Mouse (Mus musculus) midbrain, embryonic 12.5 days (tissue): ENCODE measurements around the gene Qprt. TPM values are rescaled to one million over a fixed set of nuclear protein-coding genes. Genes with fewer than 3 reads are reported as not detected.
"Not testable (repeated sequence)": the region's sequence is repeated elsewhere in the genome, so short reads cannot be mapped to it uniquely, and the experiment has no call there.

ENCODE experiments used
- ATAC-seq: fragments of 200-750 bp; cut with Nextera tagmentation; 2 replicates; pipeline ENCODE4 v1.8.0; 2017; ENCODE audit warnings: low read depth, moderate TSS enrichment, moderate library complexity; ENCODE audit not compliant: low FRiP score
- H3K27ac ChIP-seq: fragments of 300-500 bp; sonication (generic); replicated peaks from 2 replicates; pipeline ENCODE4 v1.5.1; 2016; ENCODE audit warnings: mild to moderate bottlenecking
- H3K27me3 ChIP-seq: fragments of 300-500 bp; sonication (generic); 2 replicates; pipeline ENCODE4 v1.6.1; 2016; ENCODE audit warnings: mild to moderate bottlenecking
- H3K36me3 ChIP-seq: fragments of 300-500 bp; sonication (generic); 2 replicates; pipeline ENCODE4 v1.6.1; 2016
- H3K4me1 ChIP-seq: fragments of 300-500 bp; sonication (generic); 2 replicates; pipeline ENCODE4 v1.6.1; 2016
- H3K4me2 ChIP-seq: fragments of 300-500 bp; sonication (generic); replicated peaks from 2 replicates; pipeline ENCODE4 v1.6.1; 2016; ENCODE audit warnings: mild to moderate bottlenecking, moderate library complexity
- H3K4me3 ChIP-seq: fragments of 300-500 bp; sonication (generic); 2 replicates; pipeline ENCODE4 v1.5.1; 2016; ENCODE audit warnings: mild to moderate bottlenecking
- H3K9ac ChIP-seq: fragments of 300-500 bp; sonication (generic); replicated peaks from 2 replicates; pipeline ENCODE4 v1.6.1; 2016; ENCODE audit warnings: mild to moderate bottlenecking, moderate library complexity
- H3K9me3 ChIP-seq: fragments of 300-500 bp; sonication (generic); 2 replicates; pipeline ENCODE4 v1.6.1; 2016; ENCODE audit warnings: mild to moderate bottlenecking
- WGBS: fragments of 180-500 bp; shearing (Covaris S2); methylation state at CpG from one replicate; pipeline ENCODE4 v1.1.7; 2016; 5-methylcytosine and 5-hydroxymethylcytosine counted together
- polyA plus RNA-seq: library from polyadenylated mRNA; unstranded; fragments of >200 nt; fragmentation: Nextera tagmentation; extraction: Ambion mirVana; gene quantifications from 2 replicates; pipeline ENCODE4 v1.2.1, GENCODE M21; 2016

Gene Qprt
- polyA plus RNA-seq, 1 experiment from 2014 or later: 2.5 TPM

- Histone ChIP-seq H3K9me3 (no peaks in the 10 kb centered on the region), H3K4me2 (peak overlapping the region; percentile 43), H3K27ac (no peak overlapping the region), H3K9ac (peak overlapping the region; percentile 34; the same call in 1 of the 2 replicates), H3K4me3 (peak overlapping the region; percentile 18; the same call in 1 of the 2 replicates), H3K4me1 (peaks cover 10% of the 10 kb centered on the region), H3K27me3 (no peaks in the 10 kb centered on the region), H3K36me3 (no peaks in the 10 kb centered on the region)
- WGBS: 21% methylated on average over 27 of the region's 27 CpGs
- no peak for ATAC-seq
These were observed 32.9 kb downstream of the Qprt start for GRCm38 (mm10) chr7:127088901-127089845.

DNA sequence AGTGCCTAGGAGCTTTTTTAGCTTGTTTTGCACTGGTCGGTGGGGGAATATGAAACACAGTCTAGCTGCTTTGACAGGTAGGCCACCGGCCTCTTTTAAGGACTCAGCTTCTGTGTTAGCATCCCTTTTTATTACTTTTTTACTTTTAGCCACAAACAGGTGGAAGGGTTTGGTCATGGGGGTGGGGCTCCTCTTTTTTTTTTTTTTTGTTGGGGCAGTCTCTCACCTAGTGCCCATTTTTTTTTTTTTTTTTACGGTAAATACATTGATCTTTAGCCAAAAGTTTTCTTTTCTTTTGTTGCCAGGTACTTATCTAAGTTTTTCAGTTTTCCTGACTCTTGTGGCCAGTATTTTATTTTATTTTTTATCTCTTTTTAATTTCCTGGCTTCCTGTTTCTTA, 33.9 kb downstream of the Qprt start:
- no peak overlapping the region for H3K4me3 ChIP-seq
- no peaks in the 10 kb centered on the region for H3K27me3 ChIP-seq
- no peaks in the 10 kb centered on the region for H3K36me3 ChIP-seq
- 91% methylated on average over 3 of the region's 3 CpGs for WGBS
- no peak overlapping the region for H3K9ac ChIP-seq
- H3K4me2 ChIP-seq: no peak overlapping the region
- no peak for ATAC-seq
- no peaks in the 10 kb centered on the region for H3K9me3 ChIP-seq
- H3K4me1 ChIP-seq: peaks cover 10% of the 10 kb centered on the region
- H3K27ac ChIP-seq: no peak overlapping the region

DNA sequence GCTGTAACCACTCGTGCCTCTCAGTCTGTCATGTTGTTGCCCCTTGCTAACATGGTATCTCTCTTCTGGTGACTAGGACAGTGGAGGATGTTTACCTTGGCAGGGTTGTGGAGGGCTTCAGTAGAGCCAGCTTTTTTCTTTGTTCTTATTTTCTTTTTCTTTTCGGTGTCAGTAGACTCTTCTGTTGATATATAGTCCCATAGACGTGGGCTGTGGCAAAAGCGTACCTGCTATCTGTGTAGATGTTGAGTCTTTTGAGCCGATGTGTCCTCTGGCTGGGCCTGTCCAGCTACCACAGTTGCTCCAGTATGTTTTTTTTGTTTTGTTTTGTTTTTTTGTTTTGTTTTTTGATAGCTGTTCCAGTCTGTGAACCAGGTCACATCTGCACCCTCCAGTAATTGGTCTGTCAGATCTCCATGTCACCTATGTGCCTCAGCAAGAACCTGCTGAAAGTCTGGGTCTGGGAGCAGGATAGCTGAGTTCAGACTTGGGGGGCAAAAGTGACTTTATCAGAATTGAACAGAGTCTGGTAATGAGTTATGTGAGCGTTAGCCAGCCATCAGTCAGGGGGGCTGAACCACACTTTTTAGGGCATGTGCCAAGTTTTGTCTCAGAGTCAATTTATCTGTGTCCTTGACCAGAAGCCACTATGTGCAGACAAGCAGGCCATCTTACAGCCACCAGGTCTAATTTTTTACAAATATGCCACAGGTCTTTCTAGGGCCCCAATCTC, 34.6 kb downstream of the Qprt start, which contains the start of gene Zg16:
TSS of gene Zg16 (minus strand) at position 51 of the 733 bp plus-strand sequence.
- H3K9ac ChIP-seq, H3K4me2 ChIP-seq, H3K36me3 ChIP-seq, H3K4me3 ChIP-seq, H3K4me1 ChIP-seq, H3K9me3 ChIP-seq, ATAC-seq, H3K27me3 ChIP-seq, H3K27ac ChIP-seq: not testable (repeated sequence)
- 85% methylated on average over 6 of the region's 6 CpGs for WGBS

GRCm38 (mm10) chr7:127085751-127086150, 36.3 kb downstream of the Qprt start:
- WGBS: 81% methylated on average over 6 of the region's 6 CpGs
- not testable (repeated sequence) for H3K9ac ChIP-seq, H3K36me3 ChIP-seq, H3K27me3 ChIP-seq, H3K4me3 ChIP-seq, H3K4me1 ChIP-seq, ATAC-seq, H3K4me2 ChIP-seq, H3K27ac ChIP-seq, H3K9me3 ChIP-seq

DNA sequence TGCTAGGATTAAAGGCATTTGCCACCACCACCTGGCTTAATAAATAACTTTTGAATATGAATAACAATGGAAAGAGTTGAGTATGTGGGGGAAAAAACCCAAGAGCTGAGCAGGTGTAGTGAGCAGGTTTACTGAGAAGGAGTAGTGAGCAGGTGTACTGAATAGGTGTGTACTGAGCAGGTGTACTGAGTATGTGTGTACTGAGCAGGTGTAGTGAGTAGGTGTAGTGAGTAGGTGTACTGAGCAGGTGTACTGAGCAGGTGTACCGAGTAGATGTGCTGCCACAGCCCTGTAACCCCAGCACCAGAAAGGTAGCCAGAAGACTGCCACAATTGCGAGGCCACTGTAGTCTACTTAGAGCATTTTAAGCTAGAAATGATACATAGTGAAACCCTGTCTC, 37.2 kb downstream of the Qprt start:
- no peak overlapping the region for H3K4me2 ChIP-seq
- no peak overlapping the region for H3K27ac ChIP-seq
- peaks cover 10% of the 10 kb centered on the region for H3K4me1 ChIP-seq
- no peaks in the 10 kb centered on the region for H3K36me3 ChIP-seq
- no peaks in the 10 kb centered on the region for H3K9me3 ChIP-seq
- 85% methylated on average over 2 of the region's 2 CpGs for WGBS
- no peak for ATAC-seq
- no peak overlapping the region for H3K4me3 ChIP-seq
- no peak overlapping the region for H3K9ac ChIP-seq
- no peaks in the 10 kb centered on the region for H3K27me3 ChIP-seq

GRCm38 (mm10) chr7:127083689-127084088, 38.3 kb downstream of the Qprt start:
- Histone ChIP-seq H3K27ac (no peak overlapping the region), H3K4me3 (no peak overlapping the region), H3K4me2 (no peak overlapping the region), H3K27me3 (no peaks in the 10 kb centered on the region), H3K36me3 (no peaks in the 10 kb centered on the region), H3K4me1 (peaks cover under 1% of the 10 kb centered on the region; the same call in 1 of the 2 replicates), H3K9me3 (no peaks in the 10 kb centered on the region), H3K9ac (no peak overlapping the region)
- WGBS: 83% methylated on average over 4 of the region's 4 CpGs
- no peak for ATAC-seq

DNA sequence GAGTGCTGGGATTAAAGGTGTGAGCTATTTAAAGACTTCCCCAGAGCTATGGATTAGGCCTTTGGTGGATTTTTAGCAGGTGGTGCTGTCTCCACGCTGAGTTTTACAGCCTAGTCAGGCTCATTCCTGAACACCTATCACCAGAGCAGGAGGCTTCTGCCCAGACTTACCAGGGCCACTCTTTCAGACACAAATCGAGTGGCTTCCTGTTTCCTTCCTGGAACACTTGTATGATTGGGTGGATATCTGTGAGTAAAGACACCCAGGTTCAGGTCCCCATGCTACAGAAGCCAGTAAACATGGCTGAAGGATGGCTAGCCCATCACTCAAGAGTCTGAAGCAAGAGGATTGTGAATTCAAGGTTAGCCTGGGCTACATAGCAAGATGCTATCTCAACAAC, 39.0 kb downstream of the Qprt start:
- no peaks in the 10 kb centered on the region for H3K27me3 ChIP-seq
- no peak overlapping the region for H3K27ac ChIP-seq
- no peak overlapping the region for H3K4me2 ChIP-seq
- no peaks in the 10 kb centered on the region for H3K9me3 ChIP-seq
- H3K4me1 ChIP-seq: no peaks in the 10 kb centered on the region
- ATAC-seq: no peak
- no peak overlapping the region for H3K4me3 ChIP-seq
- no peak overlapping the region for H3K9ac ChIP-seq
- WGBS: 71% methylated on average over 2 of the region's 2 CpGs
- H3K36me3 ChIP-seq: no peaks in the 10 kb centered on the region

- no peaks in the 10 kb centered on the region for H3K27me3 ChIP-seq
- no peaks in the 10 kb centered on the region for H3K9me3 ChIP-seq
- no peak overlapping the region for H3K4me2 ChIP-seq
- no peak overlapping the region for H3K27ac ChIP-seq
- no peak overlapping the region for H3K9ac ChIP-seq
- H3K4me3 ChIP-seq: no peak overlapping the region
- H3K4me1 ChIP-seq: no peaks in the 10 kb centered on the region
- ATAC-seq: no peak
- no peaks in the 10 kb centered on the region for H3K36me3 ChIP-seq
- 87% methylated on average over 8 of the region's 8 CpGs for WGBS
These were observed 39.8 kb downstream of the Qprt start for GRCm38 (mm10) chr7:127082271-127082670.

- Histone ChIP-seq H3K36me3 (no peaks in the 10 kb centered on the region), H3K9ac (no peak overlapping the region), H3K4me2 (no peak overlapping the region), H3K27ac (no peak overlapping the region), H3K4me3 (no peak overlapping the region), H3K27me3 (no peaks in the 10 kb centered on the region), H3K9me3 (no peaks in the 10 kb centered on the region), H3K4me1 (no peaks in the 10 kb centered on the region)
- WGBS: 79% methylated on average over 3 of the region's 3 CpGs
- no peak for ATAC-seq
These were observed 42.0 kb downstream of the Qprt start for GRCm38 (mm10) chr7:127080045-127080444.

- Histone ChIP-seq H3K4me3 (no peak overlapping the region), H3K4me1 (no peaks in the 10 kb centered on the region), H3K27ac (no peak overlapping the region), H3K4me2 (no peak overlapping the region), H3K9me3 (no peaks in the 10 kb centered on the region), H3K27me3 (no peaks in the 10 kb centered on the region), H3K9ac (no peak overlapping the region), H3K36me3 (no peaks in the 10 kb centered on the region)
- WGBS: 82% methylated on average over 3 of the region's 3 CpGs
- no peak for ATAC-seq
These were observed 44.3 kb downstream of the Qprt start for GRCm38 (mm10) chr7:127077692-127078091.

DNA sequence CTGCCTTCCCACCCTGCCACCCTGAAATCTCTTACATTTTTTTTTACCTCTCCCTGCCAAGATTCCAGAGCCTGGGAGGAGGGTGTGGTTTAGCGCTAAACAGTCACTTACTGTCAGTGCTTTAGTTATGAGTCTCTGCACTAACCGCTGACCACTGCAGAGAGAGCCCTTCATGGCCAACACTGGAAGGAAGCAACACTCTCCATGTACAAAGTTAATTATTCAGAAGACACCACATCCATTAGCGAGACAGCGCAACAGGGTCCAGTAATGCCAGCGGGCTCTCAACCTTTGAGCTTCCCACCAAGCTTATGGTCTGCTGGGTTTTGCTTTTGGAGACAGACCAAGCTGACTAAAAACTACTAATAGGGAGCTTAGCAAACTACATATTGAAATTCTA, 45.8 kb downstream of the Qprt start:
- no peak overlapping the region for H3K27ac ChIP-seq
- 93% methylated on average over 5 of the region's 5 CpGs for WGBS

GRCm38 (mm10) chr7:127073221-127073620, 48.8 kb downstream of the Qprt start:
- WGBS: 84% methylated on average over 4 of the region's 4 CpGs
- Histone ChIP-seq H3K9me3 (no peaks in the 10 kb centered on the region), H3K4me3 (no peak overlapping the region), H3K9ac (no peak overlapping the region), H3K36me3 (no peaks in the 10 kb centered on the region), H3K27me3 (no peaks in the 10 kb centered on the region), H3K4me2 (no peak overlapping the region), H3K27ac (no peak overlapping the region), H3K4me1 (no peaks in the 10 kb centered on the region)
- ATAC-seq: no peak

More for the DNA sequence above, 45.8 kb downstream of the Qprt start:
- Histone ChIP-seq H3K36me3 (no peaks in the 10 kb centered on the region), H3K4me3 (no peak overlapping the region), H3K9ac (no peak overlapping the region), H3K9me3 (no peaks in the 10 kb centered on the region), H3K27me3 (no peaks in the 10 kb centered on the region), H3K4me2 (no peak overlapping the region), H3K4me1 (no peaks in the 10 kb centered on the region)
- ATAC-seq: no peak
